Mouse (Mus musculus): ENCODE measurements around the gene Dync1li1. TPM values are rescaled to one million over a fixed set of nuclear protein-coding genes. Genes with fewer than 3 reads are reported as not detected.

Dync1li1 gene
- polyA plus RNA-seq, 1 experiment: 17.8 TPM

DNA sequence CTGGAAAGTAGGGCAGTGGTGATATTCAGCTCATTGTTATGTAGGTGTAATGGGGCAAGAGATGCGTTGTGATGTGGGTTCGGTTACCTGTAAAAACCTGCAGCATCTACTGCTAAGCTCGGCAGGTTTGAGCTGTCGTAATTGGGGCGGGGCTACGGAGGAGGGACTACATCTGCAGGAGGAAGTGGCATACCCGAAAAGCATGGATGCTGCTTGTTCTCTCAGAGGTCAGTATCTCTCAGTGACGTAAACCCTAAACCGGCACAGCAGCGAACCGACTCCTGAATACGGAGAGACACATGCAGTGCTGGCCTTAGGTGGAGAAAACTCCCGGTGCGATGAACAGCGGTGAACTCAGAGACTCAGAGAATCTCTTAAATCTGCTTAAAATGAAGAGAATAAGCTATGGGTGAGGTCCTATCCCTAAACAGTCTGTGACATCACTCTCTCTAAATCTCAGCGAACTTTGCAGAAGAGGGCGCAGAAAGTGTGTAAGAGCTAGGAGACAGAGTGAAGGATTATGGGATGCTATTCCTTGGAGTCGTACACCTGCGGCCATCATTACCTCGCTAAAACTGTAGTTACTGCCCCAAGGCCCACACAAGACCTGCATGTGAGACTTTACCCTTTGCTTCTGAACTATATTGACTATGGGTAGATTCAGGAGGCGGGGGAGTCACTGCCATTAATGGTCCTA is 37.5 kb upstream of the Dync1li1 start:
- DNase-seq: no peak
- no peaks in the 10 kb centered on the region for H3K4me1 ChIP-seq (ENCODE audit: control insufficient read depth, insufficient read depth, low read length)
- TF ChIP-seq POLR2A (IDR thresholded peaks at IDR 0.05; ENCODE audit: borderline replicate concordance, extremely low read depth, low read depth, low read length) (no peak), CTCF (IDR thresholded peaks at IDR 0.05; ENCODE audit: insufficient read depth, low read length) (no peak)
- H3K4me3 ChIP-seq (replicated peaks; ENCODE audit: extremely low read depth, low read depth, low read length): no peak overlapping the region
- WGBS: 54% methylated on average over 21 of the region's 21 CpGs

DNA sequence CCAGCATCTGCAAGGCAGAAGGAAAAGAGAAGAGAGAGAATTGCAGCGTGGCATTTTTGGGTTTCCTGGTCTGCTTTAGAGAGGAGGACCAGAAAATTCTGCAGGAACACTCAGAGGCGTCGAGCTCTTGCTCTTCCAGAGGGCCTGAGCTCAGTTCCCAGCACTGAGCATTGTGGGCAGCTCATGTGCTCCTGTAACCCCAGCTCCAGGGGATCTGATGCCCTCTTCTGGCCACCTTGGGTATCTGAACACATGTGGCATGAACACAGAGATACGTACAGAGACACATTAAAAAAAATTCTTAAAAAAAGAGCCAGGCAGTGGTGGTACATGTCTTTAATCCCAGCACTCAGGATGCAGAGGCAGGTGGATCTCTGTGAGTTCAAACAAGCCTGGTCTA is 33.2 kb upstream of the Dync1li1 start:
- 93% methylated on average over 4 of the region's 4 CpGs for WGBS
- no peaks in the 10 kb centered on the region for H3K4me1 ChIP-seq (ENCODE audit: control insufficient read depth, insufficient read depth, low read length)
- no peak for DNase-seq
- TF ChIP-seq CTCF (IDR thresholded peaks at IDR 0.05; ENCODE audit: insufficient read depth, low read length) (no peak), POLR2A (IDR thresholded peaks at IDR 0.05; ENCODE audit: borderline replicate concordance, extremely low read depth, low read depth, low read length) (no peak)
- H3K4me3 ChIP-seq (replicated peaks; ENCODE audit: extremely low read depth, low read depth, low read length): no peak overlapping the region

DNA sequence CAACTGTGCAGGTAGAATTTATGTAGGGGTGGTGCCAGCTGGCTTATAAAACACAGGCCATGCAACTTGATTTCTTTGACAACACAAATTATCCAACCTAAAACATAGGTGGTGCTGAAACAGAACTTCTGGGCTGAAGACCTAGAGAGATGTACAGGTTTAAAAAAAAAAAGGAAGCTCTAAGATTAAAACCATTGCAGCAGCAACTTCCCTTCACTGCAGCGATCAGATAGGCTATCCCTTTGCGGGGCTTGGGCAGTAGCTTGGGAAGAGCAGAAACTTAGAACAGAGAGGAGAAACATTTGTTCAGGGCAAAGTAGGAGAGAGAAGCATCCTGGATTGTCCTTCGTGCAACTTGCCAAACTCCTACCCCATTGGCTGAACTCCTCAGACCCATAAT is 31.9 kb upstream of the Dync1li1 start:
- no peak overlapping the region for H3K4me3 ChIP-seq (replicated peaks; ENCODE audit: extremely low read depth, low read depth, low read length)
- WGBS: 58% methylated on average over 3 of the region's 3 CpGs
- no peaks in the 10 kb centered on the region for H3K4me1 ChIP-seq (ENCODE audit: control insufficient read depth, insufficient read depth, low read length)
- no peak for DNase-seq
- TF ChIP-seq CTCF (IDR thresholded peaks at IDR 0.05; ENCODE audit: insufficient read depth, low read length) (no peak), POLR2A (IDR thresholded peaks at IDR 0.05; ENCODE audit: borderline replicate concordance, extremely low read depth, low read depth, low read length) (no peak)

DNA sequence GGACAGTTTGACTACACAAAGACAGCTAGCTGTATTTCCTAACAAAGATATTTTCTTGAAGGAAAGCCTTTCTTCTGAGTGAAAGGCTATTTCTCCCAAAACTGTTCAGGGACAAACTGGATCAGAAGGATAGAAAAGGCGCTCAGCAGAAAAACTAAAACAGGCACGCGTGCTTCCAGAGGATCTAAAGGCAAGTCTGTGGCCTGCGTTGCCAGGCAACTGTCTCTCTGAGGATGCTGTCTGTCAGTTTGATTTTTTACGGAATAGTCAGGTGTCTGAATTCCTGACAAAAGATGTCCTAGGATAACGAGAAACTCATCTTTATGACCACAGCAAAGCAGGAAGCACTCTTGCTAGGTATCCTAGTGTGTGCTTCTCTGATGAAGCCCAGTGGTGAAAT is 28.1 kb upstream of the Dync1li1 start:
- 89% methylated on average over 6 of the region's 6 CpGs for WGBS

DNA sequence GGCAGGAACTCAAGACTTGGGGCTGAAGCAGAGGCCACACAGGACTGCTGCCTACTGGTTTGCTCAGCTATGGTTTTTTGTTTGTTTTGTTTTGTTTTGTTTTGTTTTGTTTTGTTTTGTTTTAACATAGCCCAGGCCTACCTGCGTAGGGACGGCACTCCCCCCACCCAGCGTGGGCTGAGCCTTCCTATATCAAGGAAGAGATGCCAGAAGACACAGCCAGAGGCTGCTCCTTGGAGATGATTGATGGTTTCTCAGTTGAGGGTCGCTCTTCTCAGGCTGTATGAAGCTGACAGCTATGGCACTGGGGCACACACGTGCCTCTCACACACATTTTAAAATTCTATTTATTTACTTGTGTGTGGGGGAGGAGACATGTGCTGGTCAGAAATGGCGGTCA is 27.6 kb upstream of the Dync1li1 start:
- 58% methylated on average over 6 of the region's 6 CpGs for WGBS
- TF ChIP-seq POLR2A (IDR thresholded peaks at IDR 0.05; ENCODE audit: borderline replicate concordance, extremely low read depth, low read depth, low read length) (no peak), CTCF (IDR thresholded peaks at IDR 0.05; ENCODE audit: insufficient read depth, low read length) (no peak)
- Histone ChIP-seq H3K4me1 (ENCODE audit: control insufficient read depth, insufficient read depth, low read length) (no peaks in the 10 kb centered on the region), H3K4me3 (replicated peaks; ENCODE audit: extremely low read depth, low read depth, low read length) (no peak overlapping the region)
- DNase-seq: no peak

More for the DNA sequence above, 28.1 kb upstream of the Dync1li1 start:
- no peak for TF ChIP-seq POLR2A (IDR thresholded peaks at IDR 0.05; ENCODE audit: borderline replicate concordance, extremely low read depth, low read depth, low read length)
- TF ChIP-seq CTCF (IDR thresholded peaks at IDR 0.05; ENCODE audit: insufficient read depth, low read length): no peak
- no peak for DNase-seq
- Histone ChIP-seq H3K4me3 (replicated peaks; ENCODE audit: extremely low read depth, low read depth, low read length) (no peak overlapping the region), H3K4me1 (ENCODE audit: control insufficient read depth, insufficient read depth, low read length) (no peaks in the 10 kb centered on the region)

DNA sequence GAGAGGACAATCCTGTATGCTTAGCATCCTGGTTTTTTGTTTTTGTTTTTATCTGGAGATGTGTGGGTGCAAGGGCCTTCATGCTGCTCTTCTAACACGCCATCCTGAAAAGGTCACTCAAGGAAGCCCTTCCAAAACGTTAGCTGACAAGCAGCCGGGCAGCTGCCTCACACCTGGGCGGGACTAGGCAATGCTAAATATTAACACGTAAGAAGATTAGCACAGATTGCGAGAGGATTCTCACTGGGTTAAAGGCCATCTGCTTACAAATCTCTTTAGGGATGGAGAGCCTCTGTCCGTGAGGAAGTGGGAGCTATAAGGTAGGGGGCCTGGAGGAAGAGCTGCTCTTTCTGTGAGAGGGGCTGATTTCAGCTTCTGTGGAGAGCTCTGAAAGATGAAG is 26.6 kb upstream of the Dync1li1 start:
- no peak for DNase-seq
- Histone ChIP-seq H3K4me3 (replicated peaks; ENCODE audit: extremely low read depth, low read depth, low read length) (no peak overlapping the region), H3K4me1 (ENCODE audit: control insufficient read depth, insufficient read depth, low read length) (no peaks in the 10 kb centered on the region)
- TF ChIP-seq CTCF (IDR thresholded peaks at IDR 0.05; ENCODE audit: insufficient read depth, low read length): no peak
- TF ChIP-seq POLR2A (IDR thresholded peaks at IDR 0.05; ENCODE audit: borderline replicate concordance, extremely low read depth, low read depth, low read length): no peak
- 42% methylated on average over 7 of the region's 7 CpGs for WGBS

DNA sequence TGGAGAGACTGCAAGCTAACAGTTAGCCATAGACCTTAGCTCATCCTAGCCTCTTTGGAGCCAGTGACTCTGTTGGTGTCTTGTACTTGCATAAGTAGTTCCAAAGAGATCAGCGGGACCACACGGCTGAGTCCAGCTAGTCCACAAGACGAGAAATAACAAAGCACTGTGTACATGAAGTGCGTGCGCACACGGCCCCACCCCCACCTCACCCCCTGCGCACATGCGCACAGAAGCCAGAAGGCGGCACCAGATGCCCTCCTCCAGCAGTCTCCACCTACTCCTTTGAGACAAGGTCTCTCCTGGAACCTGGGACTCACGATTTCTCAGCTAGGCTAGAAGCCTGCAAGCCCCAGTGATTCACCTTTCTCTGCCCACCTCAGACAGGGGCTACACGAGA is 24.8 kb upstream of the Dync1li1 start:
- no peaks in the 10 kb centered on the region for H3K4me1 ChIP-seq (ENCODE audit: control insufficient read depth, insufficient read depth, low read length)
- DNase-seq: no peak
- H3K4me3 ChIP-seq (replicated peaks; ENCODE audit: extremely low read depth, low read depth, low read length): no peak overlapping the region
- WGBS: 81% methylated on average over 11 of the region's 11 CpGs
- no peak for TF ChIP-seq CTCF (IDR thresholded peaks at IDR 0.05; ENCODE audit: insufficient read depth, low read length)
- TF ChIP-seq POLR2A (IDR thresholded peaks at IDR 0.05; ENCODE audit: borderline replicate concordance, extremely low read depth, low read depth, low read length): no peak

DNA sequence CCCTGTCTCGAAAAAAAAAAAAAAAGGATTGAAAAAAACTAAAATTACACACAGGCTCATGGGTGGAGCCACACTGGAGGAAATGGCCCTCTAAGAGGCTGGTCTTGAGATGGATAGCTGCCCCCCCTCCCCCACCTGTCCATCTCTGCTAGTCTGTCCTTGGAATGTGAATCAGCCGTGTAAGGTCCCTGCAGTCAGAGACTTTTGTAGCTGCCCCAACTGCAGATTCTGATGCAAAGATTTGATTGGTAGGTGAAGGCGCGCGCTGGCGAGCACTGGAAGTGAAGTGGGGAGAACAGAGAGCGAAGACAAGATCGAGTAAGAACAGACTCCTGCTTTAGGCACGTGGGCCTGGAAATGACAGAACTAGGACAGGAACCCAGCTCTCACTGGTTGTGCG is 21.7 kb upstream of the Dync1li1 start:
- no peak overlapping the region for H3K4me3 ChIP-seq (replicated peaks; ENCODE audit: extremely low read depth, low read depth, low read length)
- no peaks in the 10 kb centered on the region for H3K4me1 ChIP-seq (ENCODE audit: control insufficient read depth, insufficient read depth, low read length)
- WGBS: 83% methylated on average over 10 of the region's 10 CpGs
- no peak for TF ChIP-seq CTCF (IDR thresholded peaks at IDR 0.05; ENCODE audit: insufficient read depth, low read length)
- TF ChIP-seq POLR2A (IDR thresholded peaks at IDR 0.05; ENCODE audit: borderline replicate concordance, extremely low read depth, low read depth, low read length): no peak
- DNase-seq: no peak

DNA sequence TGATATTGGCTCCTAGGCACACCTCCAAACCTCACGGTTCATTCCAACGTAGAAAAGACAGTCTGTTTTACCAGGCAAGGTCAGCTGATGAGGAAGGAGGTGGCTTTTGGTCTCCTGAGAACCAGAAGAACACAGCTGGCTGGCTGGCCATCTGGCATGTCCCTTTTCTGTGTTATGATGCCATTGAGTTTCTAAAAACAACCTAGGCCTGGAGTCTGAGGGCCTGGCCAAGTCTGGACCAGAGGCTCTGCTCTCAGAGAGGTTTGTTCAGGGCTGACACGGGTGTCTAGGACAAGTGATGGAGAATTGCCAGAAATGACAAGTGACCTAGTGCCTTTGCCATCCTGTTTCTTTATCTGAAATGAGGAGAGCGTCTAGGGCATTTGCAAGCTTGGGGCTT is 20.5 kb upstream of the Dync1li1 start:
- DNase-seq: no peak
- Histone ChIP-seq H3K4me3 (replicated peaks; ENCODE audit: extremely low read depth, low read depth, low read length) (no peak overlapping the region), H3K4me1 (ENCODE audit: control insufficient read depth, insufficient read depth, low read length) (peaks cover 3% of the 10 kb centered on the region)
- WGBS: 50% methylated on average over 4 of the region's 4 CpGs
- no peak for TF ChIP-seq POLR2A (IDR thresholded peaks at IDR 0.05; ENCODE audit: borderline replicate concordance, extremely low read depth, low read depth, low read length)
- no peak for TF ChIP-seq CTCF (IDR thresholded peaks at IDR 0.05; ENCODE audit: insufficient read depth, low read length)

DNA sequence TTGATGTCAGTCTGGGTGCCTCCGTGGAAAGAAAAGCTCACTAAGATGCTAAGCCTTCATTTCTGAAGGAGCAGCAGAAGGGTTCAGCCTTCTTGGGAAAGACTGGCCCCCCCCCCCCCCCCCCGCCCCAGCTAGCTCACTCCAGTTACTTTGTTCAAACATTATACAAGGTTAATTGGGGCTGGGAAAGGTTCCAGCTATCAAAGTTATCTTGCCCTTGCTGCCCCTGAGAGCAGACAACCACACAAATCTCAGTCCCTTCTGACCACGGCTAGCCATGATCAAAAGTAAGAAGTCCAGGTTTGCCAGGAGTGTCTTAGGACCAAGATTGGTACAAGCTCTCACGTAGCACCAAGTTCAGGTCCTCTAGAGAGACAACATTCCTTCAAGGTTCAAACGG is 19.6 kb upstream of the Dync1li1 start:
- 62% methylated on average over 5 of the region's 5 CpGs for WGBS
- DNase-seq: no peak
- Histone ChIP-seq H3K4me3 (replicated peaks; ENCODE audit: extremely low read depth, low read depth, low read length) (no peak overlapping the region), H3K4me1 (ENCODE audit: control insufficient read depth, insufficient read depth, low read length) (peaks cover 6% of the 10 kb centered on the region)
- TF ChIP-seq POLR2A (IDR thresholded peaks at IDR 0.05; ENCODE audit: borderline replicate concordance, extremely low read depth, low read depth, low read length): no peak
- no peak for TF ChIP-seq CTCF (IDR thresholded peaks at IDR 0.05; ENCODE audit: insufficient read depth, low read length)

Measured in lung, adult 2 months (tissue).